Mouse (Mus musculus) thymus, postnatal 4 days (tissue): ENCODE measurements around the gene Hsdl2.
"Not testable (repeated sequence)": the region's sequence is repeated elsewhere in the genome, so short reads cannot be mapped to it uniquely, and the experiment has no call there.

Experiments used
- DNase-seq: peaks from one replicate; pipeline ENCODE4 v3.0.0; 2021

Gene Hsdl2

GRCm38 (mm10) chr4:59581314-59582185 is at the start of gene Hsdl2:
Gene Hsdl2, plus strand, starts transcription at chr4:59581563.
- DNase-seq = peak; percentile 100

- DNase-seq = no peak
These were observed 48.1 kb upstream of the Hsdl2 start for GRCm38 (mm10) chr4:59533268-59533667.

- no peak for DNase-seq
These were observed 45.7 kb upstream of the Hsdl2 start for GRCm38 (mm10) chr4:59535624-59536023.

GRCm38 (mm10) chr4:59536281-59536680 is 45.1 kb upstream of the Hsdl2 start:
- DNase-seq = no peak

GRCm38 (mm10) chr4:59543006-59543405 is 38.4 kb upstream of the Hsdl2 start:
- DNase-seq = no peak

- no peak for DNase-seq
These were observed 36.7 kb upstream of the Hsdl2 start for GRCm38 (mm10) chr4:59544654-59545053.

GRCm38 (mm10) chr4:59546285-59547071 is 34.9 kb upstream of the Hsdl2 start:
- DNase-seq = no peak

GRCm38 (mm10) chr4:59547136-59547889 is 34.0 kb upstream of the Hsdl2 start:
- DNase-seq = peak; percentile 68

GRCm38 (mm10) chr4:59548011-59548559 is 33.3 kb upstream of the Hsdl2 start:
- DNase-seq = peak; percentile 25

GRCm38 (mm10) chr4:59548560-59549174 is 32.7 kb upstream of the Hsdl2 start:
- peak; percentile 88 for DNase-seq

GRCm38 (mm10) chr4:59549175-59549976 is 32.0 kb upstream of the Hsdl2 start, which contains the start of gene Ptbp3:
Gene Ptbp3, minus strand, starts transcription at chr4:59549364.
- peak; percentile 98 for DNase-seq

- DNase-seq = peak; percentile 47
These were observed 31.3 kb upstream of the Hsdl2 start for GRCm38 (mm10) chr4:59549977-59550560.

- DNase-seq = no peak
These were observed 29.5 kb upstream of the Hsdl2 start for GRCm38 (mm10) chr4:59551901-59552300.

GRCm38 (mm10) chr4:59552835-59553234 is 28.5 kb upstream of the Hsdl2 start:
- DNase-seq = no peak

GRCm38 (mm10) chr4:59553576-59553975 is 27.8 kb upstream of the Hsdl2 start:
- DNase-seq = no peak

- DNase-seq = no peak
These were observed 26.2 kb upstream of the Hsdl2 start for GRCm38 (mm10) chr4:59555177-59555576.

GRCm38 (mm10) chr4:59557343-59557742 is 24.0 kb upstream of the Hsdl2 start:
- not testable (repeated sequence) for DNase-seq

- no peak for DNase-seq
These were observed 23.2 kb upstream of the Hsdl2 start for GRCm38 (mm10) chr4:59558096-59558720.

GRCm38 (mm10) chr4:59560141-59560540 is 21.2 kb upstream of the Hsdl2 start:
- no peak for DNase-seq

GRCm38 (mm10) chr4:59564128-59564527 is 17.2 kb upstream of the Hsdl2 start:
- no peak for DNase-seq
